Mouse (Mus musculus): ENCODE data around the gene Crocc.
A peak's percentile ranks its signal among the peaks of the same experiment; 100 is the strongest.

Gene Crocc

GRCm38 (mm10) chr4:141076761-141077506, 16.6 kb upstream of the Crocc start:
- Histone ChIP-seq H3K27me3 (ENCODE audit: control insufficient read depth, insufficient read depth, low read length, poor library complexity, severe bottlenecking) (no peaks in the 10 kb centered on the region), H3K36me3 (ENCODE audit: control insufficient read depth, insufficient read depth, low read length, poor library complexity, severe bottlenecking) (peaks cover 3% of the 10 kb centered on the region)
- DNase-seq (ENCODE audit: low read depth, low spot score): peak; percentile 84

GRCm38 (mm10) chr4:141074109-141074508, 13.8 kb upstream of the Crocc start:
- Histone ChIP-seq H3K36me3 (ENCODE audit: control insufficient read depth, insufficient read depth, low read length, poor library complexity, severe bottlenecking) (peaks cover 12% of the 10 kb centered on the region), H3K27me3 (ENCODE audit: control insufficient read depth, insufficient read depth, low read length, poor library complexity, severe bottlenecking) (no peaks in the 10 kb centered on the region)
- no peak for DNase-seq (ENCODE audit: low read depth, low spot score)

- Histone ChIP-seq H3K27me3 (ENCODE audit: control insufficient read depth, insufficient read depth, low read length, poor library complexity, severe bottlenecking) (no peaks in the 10 kb centered on the region), H3K36me3 (ENCODE audit: control insufficient read depth, insufficient read depth, low read length, poor library complexity, severe bottlenecking) (peaks cover 13% of the 10 kb centered on the region)
- DNase-seq (ENCODE audit: low read depth, low spot score): no peak
Measured at GRCm38 (mm10) chr4:141073661-141074060, 13.3 kb upstream of the Crocc start.

- no peak for DNase-seq (ENCODE audit: low read depth, low spot score)
- peaks cover 13% of the 10 kb centered on the region for H3K36me3 ChIP-seq (ENCODE audit: control insufficient read depth, insufficient read depth, low read length, poor library complexity, severe bottlenecking)
- H3K27me3 ChIP-seq (ENCODE audit: control insufficient read depth, insufficient read depth, low read length, poor library complexity, severe bottlenecking): no peaks in the 10 kb centered on the region
Measured at GRCm38 (mm10) chr4:141072502-141072901, 12.2 kb upstream of the Crocc start.

GRCm38 (mm10) chr4:141069731-141070130, 9.4 kb upstream of the Crocc start:
- peaks cover 15% of the 10 kb centered on the region for H3K36me3 ChIP-seq (ENCODE audit: control insufficient read depth, insufficient read depth, low read length, poor library complexity, severe bottlenecking)
- no peaks in the 10 kb centered on the region for H3K27me3 ChIP-seq (ENCODE audit: control insufficient read depth, insufficient read depth, low read length, poor library complexity, severe bottlenecking)
- peak; percentile 81 for DNase-seq (ENCODE audit: low read depth, low spot score)

- no peak for DNase-seq (ENCODE audit: low read depth, low spot score)
- Histone ChIP-seq H3K27me3 (ENCODE audit: control insufficient read depth, insufficient read depth, low read length, poor library complexity, severe bottlenecking) (no peaks in the 10 kb centered on the region), H3K36me3 (ENCODE audit: control insufficient read depth, insufficient read depth, low read length, poor library complexity, severe bottlenecking) (peaks cover 15% of the 10 kb centered on the region)
Measured at GRCm38 (mm10) chr4:141068655-141069054, 8.3 kb upstream of the Crocc start.

- H3K27me3 ChIP-seq (ENCODE audit: control insufficient read depth, insufficient read depth, low read length, poor library complexity, severe bottlenecking): no peaks in the 10 kb centered on the region
- peaks cover 12% of the 10 kb centered on the region for H3K36me3 ChIP-seq (ENCODE audit: control insufficient read depth, insufficient read depth, low read length, poor library complexity, severe bottlenecking)
- no peak for DNase-seq (ENCODE audit: low read depth, low spot score)
Measured at GRCm38 (mm10) chr4:141067516-141068046, 7.2 kb upstream of the Crocc start.

- DNase-seq (ENCODE audit: low read depth, low spot score): no peak
- peaks cover 12% of the 10 kb centered on the region for H3K36me3 ChIP-seq (ENCODE audit: control insufficient read depth, insufficient read depth, low read length, poor library complexity, severe bottlenecking)
- no peaks in the 10 kb centered on the region for H3K27me3 ChIP-seq (ENCODE audit: control insufficient read depth, insufficient read depth, low read length, poor library complexity, severe bottlenecking)
Measured at GRCm38 (mm10) chr4:141066709-141067515, 6.6 kb upstream of the Crocc start.

GRCm38 (mm10) chr4:141065123-141065522, 4.8 kb upstream of the Crocc start:
- Histone ChIP-seq H3K36me3 (ENCODE audit: control insufficient read depth, insufficient read depth, low read length, poor library complexity, severe bottlenecking) (peaks cover 7% of the 10 kb centered on the region), H3K27me3 (ENCODE audit: control insufficient read depth, insufficient read depth, low read length, poor library complexity, severe bottlenecking) (no peaks in the 10 kb centered on the region)
- peak; percentile 95 for DNase-seq (ENCODE audit: low read depth, low spot score)

- no peak for DNase-seq (ENCODE audit: low read depth, low spot score)
- no peaks in the 10 kb centered on the region for H3K27me3 ChIP-seq (ENCODE audit: control insufficient read depth, insufficient read depth, low read length, poor library complexity, severe bottlenecking)
- H3K36me3 ChIP-seq (ENCODE audit: control insufficient read depth, insufficient read depth, low read length, poor library complexity, severe bottlenecking): peaks cover 5% of the 10 kb centered on the region
Measured at GRCm38 (mm10) chr4:141064104-141064659, 3.8 kb upstream of the Crocc start.

GRCm38 (mm10) chr4:141059616-141060425, 529 bp downstream of the Crocc start:
- Histone ChIP-seq H3K27me3 (ENCODE audit: control insufficient read depth, insufficient read depth, low read length, poor library complexity, severe bottlenecking) (no peaks in the 10 kb centered on the region), H3K36me3 (ENCODE audit: control insufficient read depth, insufficient read depth, low read length, poor library complexity, severe bottlenecking) (0 out of 2 replicates have a peak, but pooled peaks cover 2% of the 10 kb centered on the region)
- DNase-seq (ENCODE audit: low read depth, low spot score): no peak

- DNase-seq (ENCODE audit: low read depth, low spot score): no peak
- H3K36me3 ChIP-seq (ENCODE audit: control insufficient read depth, insufficient read depth, low read length, poor library complexity, severe bottlenecking): 0 out of 2 replicates have a peak, but pooled peaks cover 2% of the 10 kb centered on the region
Measured at GRCm38 (mm10) chr4:141058835-141059234, 1.5 kb downstream of the Crocc start.

GRCm38 (mm10) chr4:141056970-141057369, 3.4 kb downstream of the Crocc start:
- 0 out of 2 replicates have a peak, but pooled peaks cover 2% of the 10 kb centered on the region for H3K36me3 ChIP-seq (ENCODE audit: control insufficient read depth, insufficient read depth, low read length, poor library complexity, severe bottlenecking)
- H3K27me3 ChIP-seq (ENCODE audit: control insufficient read depth, insufficient read depth, low read length, poor library complexity, severe bottlenecking): no peaks in the 10 kb centered on the region
- DNase-seq (ENCODE audit: low read depth, low spot score): no peak

More at GRCm38 (mm10) chr4:141058835-141059234, 1.5 kb downstream of the Crocc start:
- no peaks in the 10 kb centered on the region for H3K27me3 ChIP-seq (ENCODE audit: control insufficient read depth, insufficient read depth, low read length, poor library complexity, severe bottlenecking)

- H3K27me3 ChIP-seq (ENCODE audit: control insufficient read depth, insufficient read depth, low read length, poor library complexity, severe bottlenecking): no peaks in the 10 kb centered on the region
- no peak for DNase-seq (ENCODE audit: low read depth, low spot score)
- H3K36me3 ChIP-seq (ENCODE audit: control insufficient read depth, insufficient read depth, low read length, poor library complexity, severe bottlenecking): 0 out of 2 replicates have a peak, but pooled peaks cover 2% of the 10 kb centered on the region
Measured at GRCm38 (mm10) chr4:141053568-141054161, 6.7 kb downstream of the Crocc start.
